In the genomic region with DNA sequence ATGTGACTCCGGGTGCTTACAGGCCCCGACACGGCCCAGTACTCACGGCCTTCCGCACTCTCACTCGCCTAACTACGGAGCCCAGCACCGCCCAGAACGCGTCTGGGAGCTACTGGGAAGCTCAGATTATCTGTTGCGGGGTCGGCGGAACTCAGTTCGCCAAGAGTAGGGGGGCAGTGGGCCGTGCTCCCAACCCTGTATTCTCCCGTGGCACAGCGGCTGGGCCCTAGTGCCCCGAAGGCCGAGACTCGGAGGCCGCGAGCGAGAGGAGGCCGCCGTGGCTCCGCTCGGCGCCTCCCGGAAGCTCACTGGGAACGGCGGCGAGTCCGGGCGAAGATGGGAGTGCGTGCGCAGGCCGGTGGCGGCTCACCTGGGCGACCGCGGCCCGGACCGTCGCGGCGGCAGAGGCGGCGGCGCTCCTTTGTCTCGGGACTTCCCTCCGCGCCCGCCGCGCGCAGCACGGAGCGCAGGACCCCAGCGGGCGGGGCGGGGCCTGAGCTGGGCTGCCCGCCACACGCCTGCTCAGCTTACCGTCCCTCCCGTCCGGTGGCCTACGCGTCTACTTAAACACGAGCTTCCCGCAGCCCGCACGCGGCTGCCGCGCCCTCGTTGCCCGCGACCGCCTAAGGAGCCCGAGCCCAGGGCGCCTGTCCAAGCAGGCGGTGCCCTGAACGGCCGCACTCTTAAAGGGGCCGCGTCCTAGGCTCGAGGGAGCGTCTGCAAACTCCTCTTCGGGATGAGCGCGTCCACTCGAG, we compare ENCODE assay signal across 9 mouse cellular contexts. TPM values are rescaled to one million over a fixed set of nuclear protein-coding genes. Genes with fewer than 3 reads are reported as not detected.
DNase-seq lines count a peak whose midpoint lies in the region; ATAC-seq lines count a peak whose summit lies in the region.
"Had no signal": no experiment of that assay in that cellular context is flagged by ENCODE, and none has a peak within 500 bp of the region (broad histone marks: within the 10 kb centered on the region; RNA-seq: fewer than 3 reads in every experiment).

No protein-coding gene starts in this region.

- H3K27me3 ChIP-seq in forebrain, embryonic 13.5 days, result no peaks in the 10 kb centered on the region
- no peaks in the 10 kb centered on the region for H3K27me3 ChIP-seq in hindbrain, embryonic 12.5 days

- peak; percentile 81 for ATAC-seq in cerebellum, adult (ENCODE audit: insufficient number of reproducible peaks, low FRiP score, low TSS enrichment)
- peak; percentile 94 for ATAC-seq in forebrain, embryonic 13.5 days
- ATAC-seq in hindbrain, embryonic 12.5 days (ENCODE audit: low FRiP score), result peak; percentile 92

- H3K4me1 ChIP-seq in forebrain, embryonic 13.5 days, result peaks cover 36% of the 10 kb centered on the region
- H3K4me1 ChIP-seq in hindbrain, embryonic 12.5 days, result peaks cover 36% of the 10 kb centered on the region

- H3K36me3 ChIP-seq in forebrain, embryonic 13.5 days (ENCODE audit: poor library complexity, severe bottlenecking), result peaks cover 27% of the 10 kb centered on the region
- H3K36me3 ChIP-seq in hindbrain, embryonic 12.5 days, result peaks cover 16% of the 10 kb centered on the region

- H3K4me3 ChIP-seq in forebrain, embryonic 13.5 days, result peak overlapping the region; percentile 94
- peak overlapping the region; percentile 98 for H3K4me3 ChIP-seq in hindbrain, embryonic 12.5 days

- peak; percentile 93 for DNase-seq in MN1 (ENCODE audit: low spot score)
- DNase-seq in layer of hippocampus, postnatal 25 days (ENCODE audit: extremely low spot score in 1 of 2, low spot score in 1 of 2), result peak; percentile 80 to 96
- peak; percentile 91 for DNase-seq in lung, postnatal 10 days
- DNase-seq in ovary, postnatal 10 days (ENCODE audit: low spot score), result peak; percentile 97
- peak; percentile 85 to 92 for DNase-seq in urinary bladder, adult 18-20 months (ENCODE audit: low spot score in 2 of 2)

- under 1% methylated on average over 85 of the region's 92 CpGs for WGBS in forebrain, embryonic 13.5 days
- WGBS in hindbrain, embryonic 12.5 days, result under 1% methylated on average over 72 of the region's 92 CpGs

- H3K4me2 ChIP-seq in forebrain, embryonic 13.5 days, result peak overlapping the region; percentile 93
- H3K4me2 ChIP-seq in hindbrain, embryonic 12.5 days (replicated peaks), result peak overlapping the region; percentile 99

- H3K27ac ChIP-seq in forebrain, embryonic 13.5 days, result peak overlapping the region; percentile 97
- peak overlapping the region; percentile 98 for H3K27ac ChIP-seq in hindbrain, embryonic 12.5 days

- H3K9me3 ChIP-seq in forebrain, embryonic 13.5 days (replicated peaks), result no peaks in the 10 kb centered on the region
- no peaks in the 10 kb centered on the region for H3K9me3 ChIP-seq in hindbrain, embryonic 12.5 days (replicated peaks)

- H3K9ac ChIP-seq in forebrain, embryonic 13.5 days, result peak overlapping the region; percentile 100
- peak overlapping the region; percentile 100 for H3K9ac ChIP-seq in hindbrain, embryonic 12.5 days

RNA-seq across cellular contexts. Expression of gene Ube2i, which starts 1.3 kb away (rescaled TPM):
- 755 and 766 TPM in 2 replicates for polyA plus RNA-seq in forebrain, embryonic 13.5 days (2015; fragmentation: Nextera tagmentation; extraction: Ambion mirVana)
- polyA plus RNA-seq in hindbrain, embryonic 12.5 days (2016; fragmentation: Nextera tagmentation; extraction: Ambion mirVana), result 713 and 760 TPM in 2 replicates
- total RNA-seq in layer of hippocampus, postnatal 25 days (2021), result 100 to 1,000 TPM; 229 to 234 TPM

RNA-seq across cellular contexts. Expression of gene Baiap3, which starts 17.0 kb away (rescaled TPM):
- polyA plus RNA-seq in forebrain, embryonic 13.5 days (2015; fragmentation: Nextera tagmentation; extraction: Ambion mirVana), result 3.6 and 5.2 TPM in 2 replicates
- polyA plus RNA-seq in hindbrain, embryonic 12.5 days (2016; fragmentation: Nextera tagmentation; extraction: Ambion mirVana), result 5.5 and 5.9 TPM in 2 replicates
- 1 to 10 TPM; 6.6 to 8.9 TPM for total RNA-seq in layer of hippocampus, postnatal 25 days (2021)

RNA-seq across cellular contexts. Expression of gene Prss34, which starts 25.1 kb away (rescaled TPM):
- polyA plus RNA-seq in forebrain, embryonic 13.5 days (2015; fragmentation: Nextera tagmentation; extraction: Ambion mirVana), result not detected in 2 replicates
- not detected in 2 replicates for polyA plus RNA-seq in hindbrain, embryonic 12.5 days (2016; fragmentation: Nextera tagmentation; extraction: Ambion mirVana)
- total RNA-seq in layer of hippocampus, postnatal 25 days (2021), result not detected
- total RNA-seq: left cerebral cortex, postnatal 10 days had no signal

RNA-seq across cellular contexts. Expression of gene Tsr3, which starts 33.2 kb away (rescaled TPM):
- polyA plus RNA-seq in forebrain, embryonic 13.5 days (2015; fragmentation: Nextera tagmentation; extraction: Ambion mirVana), result 63.3 and 64.3 TPM in 2 replicates
- polyA plus RNA-seq in hindbrain, embryonic 12.5 days (2016; fragmentation: Nextera tagmentation; extraction: Ambion mirVana), result 60.0 and 61.8 TPM in 2 replicates
- 10 to 100 TPM; 25.1 to 28.5 TPM for total RNA-seq in layer of hippocampus, postnatal 25 days (2021)

RNA-seq across cellular contexts. Expression of gene Gnptg, which starts 33.2 kb away (rescaled TPM):
- 71.9 and 74.8 TPM in 2 replicates for polyA plus RNA-seq in forebrain, embryonic 13.5 days (2015; fragmentation: Nextera tagmentation; extraction: Ambion mirVana)
- 59.4 and 59.5 TPM in 2 replicates for polyA plus RNA-seq in hindbrain, embryonic 12.5 days (2016; fragmentation: Nextera tagmentation; extraction: Ambion mirVana)
- 10 to 100 TPM; 74.3 to 74.9 TPM for total RNA-seq in layer of hippocampus, postnatal 25 days (2021)

Comparison
In these comparisons a context has a peak if more than half of its experiments do, and no peak if none do; other contexts are left out.
1. Peak in every context shown above with its lines: DNase-seq, ATAC-seq, H3K4me3 ChIP-seq and H3K27ac ChIP-seq.